Mouse (Mus musculus): ENCODE results near the gene Gpr55.

The Gpr55 gene

GRCm38 (mm10) chr1:85915890-85916289 lies 44.9 kb downstream of the Gpr55 start:
- DNase-seq (ENCODE audit: low read depth, low spot score) = no peak

GRCm38 (mm10) chr1:85913078-85913755 lies 47.6 kb downstream of the Gpr55 start:
- no peak for DNase-seq (ENCODE audit: low read depth, low spot score)

- no peak for DNase-seq (ENCODE audit: low read depth, low spot score)
Observed at GRCm38 (mm10) chr1:85908754-85909590, 51.8 kb downstream of the Gpr55 start.

GRCm38 (mm10) chr1:85906892-85907291 lies 53.9 kb downstream of the Gpr55 start:
- DNase-seq (ENCODE audit: low read depth, low spot score) = no peak

- no peak for DNase-seq (ENCODE audit: low read depth, low spot score)
Observed at GRCm38 (mm10) chr1:85902108-85902561, 58.7 kb downstream of the Gpr55 start.

- DNase-seq (ENCODE audit: low read depth, low spot score) = no peak
Observed at GRCm38 (mm10) chr1:85901516-85902107, 59.2 kb downstream of the Gpr55 start.

- no peak for DNase-seq (ENCODE audit: low read depth, low spot score)
Observed at GRCm38 (mm10) chr1:85900521-85901333, 60.1 kb downstream of the Gpr55 start.

- DNase-seq (ENCODE audit: low read depth, low spot score) = no peak
Observed at GRCm38 (mm10) chr1:85899388-85899761, 61.4 kb downstream of the Gpr55 start.

GRCm38 (mm10) chr1:85898761-85899387 lies 61.9 kb downstream of the Gpr55 start:
- no peak for DNase-seq (ENCODE audit: low read depth, low spot score)

- no peak for DNase-seq (ENCODE audit: low read depth, low spot score)
Observed at GRCm38 (mm10) chr1:85897901-85898760, 62.7 kb downstream of the Gpr55 start.

GRCm38 (mm10) chr1:85896781-85897700 lies 63.8 kb downstream of the Gpr55 start:
- no peak for DNase-seq (ENCODE audit: low read depth, low spot score)

- DNase-seq (ENCODE audit: low read depth, low spot score) = no peak
Observed at GRCm38 (mm10) chr1:85896110-85896509, 64.7 kb downstream of the Gpr55 start.

GRCm38 (mm10) chr1:85895391-85895837 lies 65.4 kb downstream of the Gpr55 start:
- no peak for DNase-seq (ENCODE audit: low read depth, low spot score)

- DNase-seq (ENCODE audit: low read depth, low spot score) = no peak
Observed at GRCm38 (mm10) chr1:85894748-85895360, 66.0 kb downstream of the Gpr55 start.

GRCm38 (mm10) chr1:85894231-85894747 lies 66.5 kb downstream of the Gpr55 start, which contains the start of gene Itm2c:
Gene Itm2c (plus strand): TSS chr1:85894281.
- DNase-seq (ENCODE audit: low read depth, low spot score) = no peak
